Mouse (Mus musculus) heart, embryonic 11.5 days (tissue): Measurements from ENCODE around the gene St7. TPM values are rescaled to one million over a fixed set of nuclear protein-coding genes. Genes with fewer than 3 reads are reported as not detected.

Experiments
- ATAC-seq: fragments of 200-750 bp; cut with Nextera tagmentation; replicated peaks from 2 replicates; pipeline ENCODE4 v1.8.0; 2017; ENCODE audit warnings: moderate library complexity; ENCODE audit not compliant: insufficient number of reproducible peaks, low FRiP score, low TSS enrichment
- H3K27ac ChIP-seq: fragments of 300-500 bp; sonication (generic); 2 replicates; pipeline ENCODE4 v1.5.1; 2014; ENCODE audit warnings: mild to moderate bottlenecking, low read depth, low read length
- H3K27me3 ChIP-seq: fragments of 300-500 bp; sonication (generic); 2 replicates; pipeline ENCODE4 v1.6.1; 2014; ENCODE audit warnings: mild to moderate bottlenecking, low read length, mixed read lengths; ENCODE audit not compliant: control insufficient read depth, insufficient read depth
- H3K36me3 ChIP-seq: fragments of 300-500 bp; sonication (generic); 2 replicates; pipeline ENCODE4 v1.6.1; 2014; ENCODE audit warnings: mild to moderate bottlenecking, low read length, moderate library complexity, mixed read lengths; ENCODE audit not compliant: control insufficient read depth, insufficient read depth
- H3K4me1 ChIP-seq: fragments of 300-500 bp; sonication (generic); 2 replicates; pipeline ENCODE4 v1.6.1; 2014; ENCODE audit warnings: low read length; ENCODE audit not compliant: control insufficient read depth, insufficient read depth
- H3K4me2 ChIP-seq: fragments of 300-500 bp; sonication (generic); 2 replicates; pipeline ENCODE4 v1.6.1; 2014; ENCODE audit warnings: mild to moderate bottlenecking, moderate library complexity
- H3K4me3 ChIP-seq: fragments of 300-500 bp; sonication (generic); 2 replicates; pipeline ENCODE4 v1.5.1; 2014; ENCODE audit warnings: low read depth, low read length
- H3K9ac ChIP-seq: fragments of 300-500 bp; sonication (generic); 2 replicates; pipeline ENCODE4 v1.6.1; 2014; ENCODE audit warnings: mild to moderate bottlenecking, low read depth, low read length, moderate library complexity
- H3K9me3 ChIP-seq: fragments of 300-500 bp; sonication (generic); replicated peaks from 2 replicates; pipeline ENCODE4 v1.6.1; 2016; ENCODE audit warnings: low read length; ENCODE audit not compliant: control insufficient read depth
- WGBS: fragments of 180-500 bp; shearing (Covaris S2); extraction: QIAGEN DNeasy Blood & Tissue Kit; methylation state at CpG from one replicate; pipeline ENCODE4 v1.1.7; 2014; ENCODE audit not compliant: insufficient replicate concordance; 5-methylcytosine and 5-hydroxymethylcytosine counted together
- polyA plus RNA-seq: library from polyadenylated mRNA; unstranded; fragments of >200 nt; fragmentation: Nextera tagmentation; extraction: Ambion mirVana; gene quantifications from 2 replicates; pipeline ENCODE4 v1.2.1, GENCODE M21; 2014

The St7 gene
- polyA plus RNA-seq, 1 experiment from 2014 or later: 26.9 TPM

GRCm38 (mm10) chr6:17912825-17913224 is 220.1 kb downstream of the St7 start:
- H3K4me3 ChIP-seq: no peak overlapping the region
- H3K9ac ChIP-seq: no peak overlapping the region
- no peak overlapping the region for H3K4me2 ChIP-seq
- H3K27me3 ChIP-seq: no peaks in the 10 kb centered on the region
- no peaks in the 10 kb centered on the region for H3K9me3 ChIP-seq
- ATAC-seq: no peak
- no peak overlapping the region for H3K27ac ChIP-seq
- H3K4me1 ChIP-seq: no peaks in the 10 kb centered on the region
- H3K36me3 ChIP-seq: no peaks in the 10 kb centered on the region
- WGBS: 87% methylated on average over 2 of the region's 2 CpGs

GRCm38 (mm10) chr6:17913315-17913714 is 220.6 kb downstream of the St7 start:
- ATAC-seq: no peak
- Histone ChIP-seq H3K9ac (no peak overlapping the region), H3K36me3 (no peaks in the 10 kb centered on the region), H3K27ac (no peak overlapping the region), H3K4me2 (no peak overlapping the region), H3K4me1 (no peaks in the 10 kb centered on the region), H3K27me3 (no peaks in the 10 kb centered on the region), H3K9me3 (no peaks in the 10 kb centered on the region), H3K4me3 (no peak overlapping the region)
- WGBS: 73% methylated on average over 1 of the region's 1 CpGs

GRCm38 (mm10) chr6:17914300-17914699 is 221.6 kb downstream of the St7 start:
- no peaks in the 10 kb centered on the region for H3K9me3 ChIP-seq
- H3K27me3 ChIP-seq: no peaks in the 10 kb centered on the region
- 78% methylated on average over 3 of the region's 3 CpGs for WGBS
- H3K4me2 ChIP-seq: no peak overlapping the region
- 0 out of 2 replicates have a peak, but pooled peaks cover 2% of the 10 kb centered on the region for H3K36me3 ChIP-seq
- H3K4me1 ChIP-seq: no peaks in the 10 kb centered on the region
- H3K4me3 ChIP-seq: no peak overlapping the region
- no peak for ATAC-seq
- no peak overlapping the region for H3K9ac ChIP-seq
- H3K27ac ChIP-seq: no peak overlapping the region

GRCm38 (mm10) chr6:17917233-17917632 is 224.5 kb downstream of the St7 start:
- H3K9ac ChIP-seq: no peak overlapping the region
- peaks cover 2% of the 10 kb centered on the region; the same call in 1 of the 2 replicates for H3K36me3 ChIP-seq
- no peak overlapping the region for H3K4me2 ChIP-seq
- H3K27ac ChIP-seq: no peak overlapping the region
- H3K4me1 ChIP-seq: no peaks in the 10 kb centered on the region
- no peak overlapping the region for H3K4me3 ChIP-seq
- ATAC-seq: no peak
- 84% methylated on average over 4 of the region's 4 CpGs for WGBS
- H3K9me3 ChIP-seq: no peaks in the 10 kb centered on the region
- no peaks in the 10 kb centered on the region for H3K27me3 ChIP-seq

DNA sequence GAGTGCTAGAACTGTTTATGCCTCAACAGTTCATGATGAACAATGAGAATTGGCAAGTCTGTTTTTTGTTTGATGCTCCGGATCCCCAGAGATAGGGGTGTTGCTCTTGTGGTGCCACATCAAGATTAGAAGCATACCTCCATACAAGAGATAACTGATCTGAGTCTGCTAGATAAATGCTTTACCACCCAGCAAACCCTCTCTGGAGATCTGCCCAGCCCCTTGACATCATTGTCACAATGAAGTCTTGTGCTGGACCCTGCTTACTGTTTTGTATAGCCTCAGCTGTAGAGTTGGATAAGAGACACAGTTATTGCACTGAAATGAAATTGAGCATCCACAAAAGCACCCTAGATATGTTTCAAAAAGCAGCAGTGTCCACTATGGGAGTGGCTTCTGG is 229.4 kb downstream of the St7 start:
- Histone ChIP-seq H3K4me1 (no peaks in the 10 kb centered on the region; the same call in 1 of the 2 replicates), H3K9ac (no peak overlapping the region), H3K9me3 (no peaks in the 10 kb centered on the region), H3K4me3 (no peak overlapping the region), H3K27me3 (no peaks in the 10 kb centered on the region), H3K4me2 (no peak overlapping the region), H3K27ac (no peak overlapping the region), H3K36me3 (peaks cover 2% of the 10 kb centered on the region; the same call in 1 of the 2 replicates)
- no peak for ATAC-seq
- 80% methylated on average over 1 of the region's 1 CpGs for WGBS

- 63% methylated on average over 3 of the region's 3 CpGs for WGBS
- Histone ChIP-seq H3K4me3 (no peak overlapping the region), H3K9ac (no peak overlapping the region), H3K27ac (no peak overlapping the region), H3K27me3 (no peaks in the 10 kb centered on the region), H3K4me2 (no peak overlapping the region), H3K36me3 (peaks cover 2% of the 10 kb centered on the region; the same call in 1 of the 2 replicates), H3K9me3 (no peaks in the 10 kb centered on the region), H3K4me1 (no peaks in the 10 kb centered on the region; the same call in 1 of the 2 replicates)
- no peak for ATAC-seq
Measured at GRCm38 (mm10) chr6:17922967-17923366, 230.2 kb downstream of the St7 start.

- ATAC-seq: no peak
- no peak overlapping the region for H3K4me3 ChIP-seq
- H3K27ac ChIP-seq: no peak overlapping the region
- H3K4me1 ChIP-seq: no peaks in the 10 kb centered on the region; the same call in 1 of the 2 replicates
- no peaks in the 10 kb centered on the region for H3K9me3 ChIP-seq
- peaks cover 2% of the 10 kb centered on the region; the same call in 1 of the 2 replicates for H3K36me3 ChIP-seq
- no peaks in the 10 kb centered on the region for H3K27me3 ChIP-seq
- 64% methylated on average over 3 of the region's 3 CpGs for WGBS
- no peak overlapping the region for H3K4me2 ChIP-seq
- no peak overlapping the region for H3K9ac ChIP-seq
Measured at GRCm38 (mm10) chr6:17923370-17923769, 230.6 kb downstream of the St7 start.

GRCm38 (mm10) chr6:17923894-17924505 is 231.3 kb downstream of the St7 start:
- peaks cover 2% of the 10 kb centered on the region; the same call in 1 of the 2 replicates for H3K36me3 ChIP-seq
- no peak overlapping the region for H3K9ac ChIP-seq
- no peak overlapping the region for H3K4me2 ChIP-seq
- no peaks in the 10 kb centered on the region for H3K9me3 ChIP-seq
- no peaks in the 10 kb centered on the region; the same call in 1 of the 2 replicates for H3K4me1 ChIP-seq
- no peak overlapping the region for H3K27ac ChIP-seq
- no peak overlapping the region for H3K4me3 ChIP-seq
- no peaks in the 10 kb centered on the region for H3K27me3 ChIP-seq
- no peak for ATAC-seq
- 81% methylated on average over 10 of the region's 10 CpGs for WGBS

DNA sequence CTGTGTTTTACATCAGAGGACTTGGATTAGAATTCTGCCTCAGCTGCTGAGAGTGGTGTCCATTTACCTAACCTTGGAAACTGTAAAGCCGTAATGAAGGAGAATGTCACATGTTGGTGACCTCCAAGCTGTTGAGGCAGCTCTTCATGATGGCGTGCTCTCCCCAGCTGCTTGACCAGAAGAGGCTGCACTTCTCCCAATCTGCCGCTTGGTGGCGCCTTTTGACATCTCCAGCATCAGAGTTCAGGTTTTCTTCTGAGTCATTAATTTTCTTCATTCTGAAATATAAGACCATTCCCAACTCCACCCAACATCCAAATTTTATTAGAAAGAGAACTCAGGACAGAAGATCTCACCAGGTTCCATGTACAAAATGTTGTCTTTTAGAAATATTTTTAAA is 232.5 kb downstream of the St7 start:
- Histone ChIP-seq H3K9ac (no peak overlapping the region), H3K9me3 (no peaks in the 10 kb centered on the region), H3K4me1 (no peaks in the 10 kb centered on the region; the same call in 1 of the 2 replicates), H3K27ac (no peak overlapping the region), H3K36me3 (no peaks in the 10 kb centered on the region; the same call in 1 of the 2 replicates), H3K4me3 (no peak overlapping the region), H3K4me2 (no peak overlapping the region), H3K27me3 (no peaks in the 10 kb centered on the region)
- 38% methylated on average over 4 of the region's 4 CpGs for WGBS
- no peak for ATAC-seq
